Mouse (Mus musculus) frontal cortex, adult (tissue): ENCODE measurements at regions not wholly inside any gene's neighbourhood (a gene's known extent, or its start where the extent isn't known, plus 50 kb on each side); places are given as distances from the start of the nearest gene placed in this dataset.

Experiments
- ATAC-seq: cut with Nextera tagmentation; 2 replicates; pipeline ENCODE4 v1.9.2; 2017; ENCODE audit warnings: mild to moderate bottlenecking, moderate library complexity, mixed read lengths; ENCODE audit not compliant: low TSS enrichment

GRCm38 (mm10) chr17:45240963-45241543 is 192.5 kb downstream of the Cdc5l start:
- no peak for ATAC-seq

- no peak for ATAC-seq
These were observed 193.0 kb downstream of the Cdc5l start for GRCm38 (mm10) chr17:45240545-45240944.

- ATAC-seq, result no peak
These were observed 196.3 kb downstream of the Cdc5l start for GRCm38 (mm10) chr17:45237246-45237645.

- ATAC-seq, result no peak
These were observed 198.1 kb downstream of the Cdc5l start for GRCm38 (mm10) chr17:45235401-45235800.

- no peak for ATAC-seq
These were observed 200.7 kb downstream of the Cdc5l start for GRCm38 (mm10) chr17:45232874-45233273.

- no peak for ATAC-seq
These were observed 206.3 kb downstream of the Cdc5l start for GRCm38 (mm10) chr17:45227190-45227589.

- no peak for ATAC-seq
These were observed 207.1 kb downstream of the Cdc5l start for GRCm38 (mm10) chr17:45226486-45226885.

- no peak for ATAC-seq
These were observed 211.9 kb downstream of the Cdc5l start for GRCm38 (mm10) chr17:45221625-45222024.

GRCm38 (mm10) chr17:45217126-45217525 is 216.4 kb downstream of the Cdc5l start:
- no peak for ATAC-seq

GRCm38 (mm10) chr17:45215067-45216049 is 218.2 kb downstream of the Cdc5l start:
- no peak for ATAC-seq

- no peak for ATAC-seq
These were observed 222.6 kb downstream of the Cdc5l start for GRCm38 (mm10) chr17:45210984-45211383.

- no peak for ATAC-seq
These were observed 224.2 kb downstream of the Cdc5l start for GRCm38 (mm10) chr17:45209387-45209663.

- ATAC-seq, result no peak
These were observed 224.7 kb downstream of the Cdc5l start for GRCm38 (mm10) chr17:45208596-45209386.

- ATAC-seq, result no peak
These were observed 237.8 kb downstream of the Cdc5l start for GRCm38 (mm10) chr17:45195779-45196178.

GRCm38 (mm10) chr17:45194786-45195281 is 238.7 kb downstream of the Cdc5l start:
- no peak for ATAC-seq

- no peak for ATAC-seq
These were observed 240.0 kb downstream of the Cdc5l start for GRCm38 (mm10) chr17:45193456-45194025.

GRCm38 (mm10) chr17:45187402-45187801 is 246.1 kb downstream of the Cdc5l start:
- no peak for ATAC-seq

- no peak for ATAC-seq
These were observed 257.2 kb downstream of the Cdc5l start for GRCm38 (mm10) chr17:45176340-45176739.

GRCm38 (mm10) chr17:45169257-45169994 is 264.1 kb downstream of the Cdc5l start:
- ATAC-seq, result peak; percentile 95
